Mouse (Mus musculus): ENCODE measurements around the gene Tvp23a.

Gene Tvp23a

DNA sequence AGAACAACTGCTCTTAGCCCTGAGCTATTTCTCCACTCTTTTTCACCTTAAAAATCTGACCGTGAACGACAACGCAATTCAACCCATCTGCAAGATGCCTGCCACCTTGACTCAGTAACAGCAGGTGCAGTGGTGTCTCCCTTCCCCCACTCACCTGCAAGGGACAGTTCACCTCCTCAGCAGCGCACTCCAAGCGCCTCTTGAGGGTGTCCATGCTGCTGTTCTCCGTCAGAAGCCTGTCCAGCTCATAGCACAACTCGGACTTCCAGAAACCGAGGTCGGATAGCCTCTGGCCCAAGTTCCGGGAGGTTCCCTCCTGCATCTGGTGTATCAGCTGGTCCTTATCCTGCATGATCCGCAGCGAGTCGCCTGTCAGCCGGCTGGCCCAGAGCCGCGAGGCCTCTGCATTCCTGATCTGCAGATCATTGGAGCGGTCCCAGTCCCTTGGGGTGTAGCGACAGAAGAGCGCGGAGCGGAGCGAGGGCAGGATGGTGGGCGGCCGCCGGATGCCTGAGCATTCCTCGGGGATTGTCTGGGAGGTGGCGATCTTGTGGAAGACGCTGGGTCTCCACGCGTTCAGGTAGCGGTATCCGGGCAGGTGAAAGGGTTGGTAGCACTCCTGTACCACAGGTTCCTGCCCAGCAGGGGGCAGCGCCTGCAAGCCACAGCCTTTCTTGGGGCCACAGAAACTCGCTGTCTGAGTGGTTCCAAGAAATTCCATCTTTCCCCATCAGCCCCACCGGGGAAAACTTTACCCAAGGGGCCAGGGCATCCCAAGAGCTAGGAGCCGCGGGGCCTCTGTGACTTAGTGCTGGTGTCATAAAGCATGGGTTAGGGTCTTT is 52.2 kb downstream of the Tvp23a start, which contains the start of gene Tekt5:
Gene Tekt5, minus strand, starts transcription at position 792 of the 842 bp plus-strand sequence.
- DNase-seq (ENCODE audit: low spot score in 2 of 2), result peak in 1 of 2 experiments; percentile 61

DNA sequence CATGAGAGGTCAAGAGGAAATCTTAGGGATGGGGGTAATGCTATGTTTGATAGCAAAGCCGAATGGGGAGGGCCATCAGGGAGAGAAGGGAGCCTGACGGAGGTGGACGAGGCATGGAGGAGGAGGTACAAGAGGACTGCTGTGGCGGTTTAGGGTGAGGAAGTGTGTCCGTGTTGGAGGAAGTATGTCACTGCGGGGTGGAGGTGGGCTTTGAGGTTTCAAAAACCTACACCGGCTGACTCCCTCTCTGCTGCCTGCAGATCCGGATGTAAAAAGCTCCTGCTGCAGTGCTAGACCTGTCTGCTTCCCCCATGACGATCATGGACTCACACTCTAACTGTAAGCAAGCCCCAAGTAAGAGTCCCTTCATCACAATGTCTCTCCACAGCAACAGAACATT is 54.6 kb downstream of the Tvp23a start:
- DNase-seq (ENCODE audit: low spot score in 2 of 2), result no peak

DNA sequence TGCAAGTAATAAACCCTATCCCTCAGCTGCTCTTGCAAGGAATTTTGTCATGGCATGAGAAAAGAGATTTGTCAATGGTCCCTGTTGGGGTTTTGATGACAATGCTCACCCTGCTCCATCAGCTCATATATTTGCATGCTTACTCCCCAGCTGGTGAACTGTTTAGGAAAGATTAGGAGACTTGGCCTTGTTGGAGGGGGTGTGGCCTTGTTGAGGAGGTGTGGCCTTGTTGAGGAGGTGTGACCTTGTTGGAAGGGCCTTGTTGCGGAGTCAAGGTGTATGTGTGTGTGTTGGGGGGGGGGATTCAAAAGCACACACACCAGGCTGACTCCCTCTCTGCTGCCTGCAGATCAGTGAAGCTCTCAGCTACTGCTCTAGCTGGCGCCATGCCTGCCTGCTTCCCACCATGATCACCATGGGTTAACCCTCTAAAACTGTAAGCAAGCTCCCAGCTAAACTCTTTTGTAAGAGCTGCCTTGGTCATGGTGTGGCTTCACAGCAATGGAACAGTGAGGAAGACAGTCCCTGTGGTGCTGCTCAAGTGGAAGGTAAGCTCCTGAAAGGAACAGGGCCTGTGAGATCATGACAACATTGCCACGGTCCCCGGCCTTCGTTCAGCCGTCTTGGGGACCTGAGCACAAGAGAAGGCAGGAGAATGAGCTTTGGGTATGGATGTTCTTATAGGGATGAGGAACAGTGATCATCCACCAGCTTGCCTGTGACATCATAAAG is 58.4 kb downstream of the Tvp23a start:
- peak in 1 of 2 experiments; percentile 48 for DNase-seq (ENCODE audit: low spot score in 2 of 2)

DNA sequence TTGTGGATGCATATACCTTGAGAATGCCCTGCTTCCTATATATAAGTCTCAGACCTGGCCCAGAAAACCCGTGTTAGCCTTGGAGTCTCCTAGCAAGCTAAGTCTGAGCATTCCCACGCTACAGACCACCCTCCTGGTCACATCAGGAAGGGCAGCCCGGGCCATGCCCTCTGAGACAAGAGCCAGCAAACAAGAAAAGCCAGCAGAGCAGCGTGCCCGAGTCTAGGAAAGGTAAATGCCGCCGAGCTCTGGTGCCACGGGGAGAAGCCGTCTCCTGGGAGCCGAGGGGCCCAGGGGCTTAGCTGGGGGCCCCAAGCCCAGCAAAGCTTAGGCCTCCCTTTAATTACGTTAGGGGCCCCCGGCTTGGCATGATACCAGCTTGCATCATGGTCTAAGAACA is 61.9 kb downstream of the Tvp23a start:
- DNase-seq (ENCODE audit: low spot score in 2 of 2), result no peak

DNA sequence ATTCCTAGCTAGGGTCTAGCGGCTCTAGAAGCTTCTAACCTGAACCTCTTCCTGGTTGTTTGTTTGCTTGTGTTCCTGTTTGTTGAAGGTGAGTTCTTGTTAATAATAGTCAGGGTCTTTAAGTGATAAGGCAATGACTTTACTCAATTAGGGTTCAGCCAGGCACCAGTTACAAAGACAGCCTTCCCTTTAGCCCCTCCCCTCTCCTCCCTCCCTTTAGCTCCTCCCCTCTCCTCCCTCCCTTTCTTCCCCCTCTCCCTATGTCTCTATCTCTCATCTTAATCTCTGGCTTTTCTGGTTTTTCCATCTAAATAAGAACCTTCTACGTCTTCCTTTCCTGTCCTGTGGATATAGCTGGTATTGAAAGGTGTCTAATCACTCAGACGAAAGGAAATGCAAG is 62.6 kb downstream of the Tvp23a start:
- no peak for DNase-seq (ENCODE audit: low spot score in 2 of 2)

DNA sequence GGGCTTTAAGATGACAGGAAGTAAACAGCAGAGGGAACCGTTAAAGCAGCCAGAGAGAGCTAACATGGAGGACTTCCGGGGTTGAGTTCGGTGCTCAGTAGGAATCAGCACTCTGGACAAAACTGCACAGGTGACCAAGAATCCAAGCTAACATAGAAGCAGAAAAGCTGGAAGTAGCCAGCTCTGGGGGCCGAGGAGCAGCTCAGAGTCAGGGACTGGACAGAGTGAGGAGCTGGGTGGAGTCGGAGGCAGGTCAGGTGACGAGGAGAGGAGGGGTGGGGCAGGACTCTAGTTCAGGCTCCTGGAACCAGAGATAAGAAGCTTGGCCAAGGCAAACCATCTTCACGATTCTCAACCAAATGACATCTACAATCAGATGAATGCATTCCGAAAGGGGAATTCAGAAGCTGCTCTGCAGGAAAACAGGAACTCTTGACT is 63.1 kb downstream of the Tvp23a start:
- peak; percentile 57 to 82 for DNase-seq (ENCODE audit: low spot score in 2 of 2)

DNA sequence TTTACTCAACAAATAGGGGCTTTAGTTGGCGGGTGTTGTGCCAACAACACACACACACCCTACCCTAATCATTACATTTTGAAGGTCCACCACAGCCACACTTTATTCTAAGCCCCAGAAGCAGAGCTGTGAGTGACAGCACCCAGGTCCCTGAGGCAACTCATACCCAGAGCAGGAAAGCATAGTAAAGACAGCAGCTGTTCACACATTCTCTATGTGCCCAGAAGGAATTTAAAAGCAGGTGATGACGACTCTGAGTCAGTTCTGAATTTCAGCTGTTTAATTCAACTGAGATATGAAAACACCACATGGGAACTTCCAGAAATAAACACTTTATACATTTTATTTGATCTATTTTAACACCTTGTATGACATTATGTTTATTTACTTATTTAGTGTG is 67.6 kb downstream of the Tvp23a start:
- no peak for DNase-seq (ENCODE audit: low spot score in 2 of 2)

DNA sequence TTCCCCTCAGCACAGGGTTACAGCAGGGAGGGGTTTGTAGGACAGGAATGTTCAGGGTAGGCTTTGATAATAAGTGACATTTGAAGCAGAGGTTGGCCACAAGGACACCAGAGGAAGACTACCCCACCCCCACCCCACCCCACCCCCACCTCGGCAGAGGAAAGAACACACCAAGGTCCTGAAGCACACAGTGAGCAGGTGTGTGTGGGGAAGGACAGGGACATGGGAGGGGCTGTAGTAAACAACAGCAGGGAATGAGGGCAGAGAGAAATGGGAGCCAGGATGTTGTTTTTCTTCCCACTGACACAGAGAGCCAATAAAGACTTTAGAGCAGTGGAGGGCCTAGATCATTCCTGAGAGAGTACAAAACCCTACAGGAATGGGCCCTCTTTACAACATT is 69.9 kb downstream of the Tvp23a start:
- no peak for DNase-seq (ENCODE audit: low spot score in 2 of 2)

DNA sequence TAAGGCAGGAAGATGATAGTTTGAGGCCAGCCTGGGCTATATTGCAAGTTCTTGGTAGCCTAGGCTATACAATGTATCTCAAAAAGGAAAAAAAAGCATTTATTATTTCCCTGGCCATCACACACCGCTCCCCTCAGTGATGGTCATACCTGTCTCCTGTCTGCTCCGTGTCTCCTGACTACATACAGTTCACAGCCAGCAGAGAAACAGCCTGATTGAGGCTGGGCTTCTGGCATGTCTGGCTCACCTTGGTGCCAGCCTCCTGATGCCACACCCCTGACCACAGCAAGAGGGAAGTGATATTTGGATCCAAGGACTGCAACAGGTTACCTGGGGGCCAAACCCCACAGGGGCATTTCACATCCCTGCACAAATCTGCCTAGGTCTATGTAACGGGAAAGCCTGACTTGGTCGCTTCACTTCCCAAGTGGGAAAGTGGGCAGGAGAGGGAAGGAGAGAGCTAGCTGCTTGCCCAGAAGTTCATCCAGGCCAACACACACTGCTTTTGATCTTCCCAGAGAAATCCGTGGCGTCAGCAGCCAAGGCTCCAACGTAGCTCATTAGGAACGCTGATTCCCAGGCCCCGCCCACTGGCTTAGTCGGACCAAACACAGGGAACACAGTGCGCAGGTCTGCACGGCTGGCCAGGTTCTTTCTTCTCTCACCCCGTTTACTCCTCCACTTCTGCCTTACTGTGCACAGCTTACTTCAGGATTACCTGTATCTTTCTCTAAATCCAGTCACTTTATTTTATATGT is 72.7 kb downstream of the Tvp23a start:
- DNase-seq (ENCODE audit: low spot score in 2 of 2), result no peak

DNA sequence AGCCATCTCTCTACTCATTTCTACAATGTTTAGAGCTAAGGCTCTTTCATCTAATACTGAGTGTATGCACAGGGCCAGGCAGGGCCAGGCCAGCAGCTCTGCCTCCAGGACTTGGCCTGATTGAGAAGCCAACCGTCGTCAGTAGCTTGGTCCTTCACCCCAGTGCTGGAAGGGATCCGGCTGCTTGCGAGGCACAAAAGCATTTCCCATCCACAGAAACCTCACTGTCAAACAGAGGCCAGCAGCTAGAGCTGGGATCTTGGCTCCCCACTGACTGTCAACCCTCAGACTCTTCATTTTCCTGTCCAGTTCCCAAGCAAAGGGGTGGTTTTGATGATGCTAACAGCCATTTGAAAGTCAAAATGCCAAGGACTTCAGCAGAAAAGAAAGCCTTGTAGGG is 74.8 kb downstream of the Tvp23a start:
- no peak for DNase-seq (ENCODE audit: low spot score in 2 of 2)
